Comparison of ENCODE assay signal across 25 mouse cellular contexts in the genomic region with DNA sequence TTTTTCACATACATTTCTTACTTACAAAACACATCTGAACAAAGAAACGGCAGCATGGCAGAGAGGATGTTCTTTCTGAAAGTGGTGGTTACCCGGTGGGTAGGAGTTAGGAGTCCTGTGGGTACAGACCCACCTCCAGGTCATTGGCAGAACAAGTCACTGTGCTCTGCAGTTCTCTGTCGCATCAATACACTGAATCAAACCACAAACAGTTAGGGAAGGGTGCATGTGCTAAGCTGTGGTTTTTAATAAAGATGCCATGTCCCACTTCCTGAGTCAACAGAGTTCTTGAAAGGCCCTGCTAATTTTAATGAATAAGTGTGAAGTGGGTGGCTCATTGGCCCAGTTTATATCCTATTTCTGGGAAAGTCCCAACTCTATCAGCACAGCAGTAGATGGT. TPM values are rescaled to one million over a fixed set of nuclear protein-coding genes. Genes with fewer than 3 reads are reported as not detected.
DNase-seq lines count a peak whose midpoint lies in the region; ATAC-seq lines count a peak whose summit lies in the region.
"Had no signal": no experiment of that assay in that cellular context is flagged by ENCODE, and none has a peak within 500 bp of the region (broad histone marks: within the 10 kb centered on the region; RNA-seq: fewer than 3 reads in every experiment).

No protein-coding gene starts in this region.

- ATAC-seq in activated CD4-positive, CD25-positive, alpha-beta regulatory T cell, adult 4 months = peak; percentile 76
- peak; percentile 69 for ATAC-seq in megakaryocyte, adult 5-6 weeks (ENCODE audit: poor library complexity, severe bottlenecking)
- ATAC-seq in frontal cortex, adult (ENCODE audit: low TSS enrichment) = no peak
- ATAC-seq: forebrain, embryonic 16.5 days; intestine, embryonic 16.5 days; liver, postnatal 0 days; lung, postnatal 0 days had no signal

- peak; percentile 38 for DNase-seq in thymus, postnatal 0 days (ENCODE audit: low spot score)
- no peak for DNase-seq in thymus, postnatal 36 days
- DNase-seq in gastrocnemius, adult 18-20 months (ENCODE audit: low spot score) = no peak
- DNase-seq in adrenal gland, adult (ENCODE audit: inconsistent age in 2 of 2, low spot score in 1 of 2) = no peak
- no peak for DNase-seq in embryo, embryonic 9.5 days (ENCODE audit: extremely low spot score)
- DNase-seq: adrenal gland, adult 2 months; cerebellum, adult 2 months; cerebellum, postnatal 36 days; gastrocnemius, postnatal 36 days; heart, postnatal 4 days; kidney, postnatal 4 days; liver, postnatal 0 days; retina, postnatal 1 day; right cerebral cortex, postnatal 25 days; spleen, adult 18-20 months had no signal

RNA-seq across cellular contexts. Expression of a gene that starts 6.3 kb away (rescaled TPM):
- 0.60 and 1.1 TPM in 2 replicates for polyA plus RNA-seq in thymus, postnatal 0 days (2015; fragmentation: Nextera tagmentation; extraction: Ambion mirVana)
- under 1 TPM in 1 of 2 experiments, not detected in 1; 0.22 TPM for polyA plus RNA-seq in activated CD4-positive, CD25-positive, alpha-beta regulatory T cell, adult 4 months (2017; shearing (Covaris generic))
- total RNA-seq in megakaryocyte, adult 5-6 weeks (2015) = 0.39 TPM in 1 of 2 replicates, not detected in the other
- total RNA-seq in megakaryocyte, adult 5-6 weeks (2017) = 0.73 TPM in 1 of 2 replicates, not detected in the other
- not detected for total RNA-seq in gastrocnemius, adult 18-20 months (2021)
- total RNA-seq: gastrocnemius, postnatal 36 days; heart, adult 8-10 months; heart, postnatal 4 days had no signal
- polyA plus RNA-seq: kidney, embryonic 14.5 days; macrophage; neural tube, embryonic 12.5 days had no signal
